Mouse (Mus musculus) forebrain, embryonic 13.5 days (tissue): ENCODE data around the gene Tmem186. TPM values are rescaled to one million over a fixed set of nuclear protein-coding genes. Genes with fewer than 3 reads are reported as not detected.

ENCODE experiments used
- ATAC-seq: fragments of 200-750 bp; cut with Nextera tagmentation; 2 replicates; pipeline ENCODE4 v1.8.0; 2017
- H3K27ac ChIP-seq: fragments of 300-500 bp; sonication (generic); 2 replicates; pipeline ENCODE4 v1.5.1; 2015; ENCODE audit warnings: inconsistent platforms, mild to moderate bottlenecking, moderate library complexity
- H3K27me3 ChIP-seq: fragments of 300-500 bp; sonication (generic); 2 replicates; pipeline ENCODE4 v1.6.1; 2015; ENCODE audit warnings: mild to moderate bottlenecking, inconsistent platforms
- H3K36me3 ChIP-seq: fragments of 300-500 bp; sonication (generic); 2 replicates; pipeline ENCODE4 v1.6.1; 2015; ENCODE audit warnings: mild to moderate bottlenecking, inconsistent platforms; ENCODE audit not compliant: poor library complexity, severe bottlenecking
- H3K4me1 ChIP-seq: fragments of 300-500 bp; sonication (generic); 2 replicates; pipeline ENCODE4 v1.6.1; 2015; ENCODE audit warnings: inconsistent platforms
- H3K4me2 ChIP-seq: fragments of 300-500 bp; sonication (generic); 2 replicates; pipeline ENCODE4 v1.6.1; 2015; ENCODE audit warnings: inconsistent platforms, mild to moderate bottlenecking, moderate library complexity
- H3K4me3 ChIP-seq: fragments of 300-500 bp; sonication (generic); 2 replicates; pipeline ENCODE4 v1.5.1; 2015; ENCODE audit warnings: mild to moderate bottlenecking, inconsistent platforms
- H3K9ac ChIP-seq: fragments of 300-500 bp; sonication (generic); 2 replicates; pipeline ENCODE4 v1.6.1; 2015; ENCODE audit warnings: mild to moderate bottlenecking, inconsistent platforms
- H3K9me3 ChIP-seq: fragments of 300-500 bp; sonication (generic); replicated peaks from 2 replicates; pipeline ENCODE4 v1.6.1; 2016; ENCODE audit warnings: inconsistent platforms
- WGBS: fragments of 180-500 bp; shearing (Covaris S2); methylation state at CpG from one replicate; pipeline ENCODE4 v1.1.7; 2015; 5-methylcytosine and 5-hydroxymethylcytosine counted together
- microRNA-seq: library from miRNA; unstranded; fragments of <30 nt; microRNA quantifications from one replicate; pipeline ENCODE4, GENCODE M21; 2016
- polyA plus RNA-seq: library from polyadenylated mRNA; unstranded; fragments of >200 nt; fragmentation: Nextera tagmentation; extraction: Ambion mirVana; gene quantifications from 2 replicates; pipeline ENCODE4 v1.2.1, GENCODE M21; 2015

Tmem186 gene
- polyA plus RNA-seq, 1 experiment from 2014 or later, result 22.9 TPM

- Histone ChIP-seq H3K27ac (no peak overlapping the region), H3K9ac (no peak overlapping the region), H3K27me3 (peaks cover 3% of the 10 kb centered on the region; the same call in 1 of the 2 replicates), H3K4me1 (no peaks in the 10 kb centered on the region), H3K4me2 (no peak overlapping the region), H3K4me3 (no peak overlapping the region), H3K36me3 (no peaks in the 10 kb centered on the region), H3K9me3 (no peaks in the 10 kb centered on the region)
- 62% methylated on average over 4 of the region's 4 CpGs for WGBS
- ATAC-seq, result peak; percentile 81
These were observed 42.1 kb downstream of the Tmem186 start for GRCm38 (mm10) chr16:8595411-8595810.

- Histone ChIP-seq H3K27me3 (no peaks in the 10 kb centered on the region), H3K27ac (no peak overlapping the region), H3K4me1 (no peaks in the 10 kb centered on the region; the same call in 1 of the 2 replicates), H3K9me3 (no peaks in the 10 kb centered on the region), H3K4me2 (no peak overlapping the region), H3K9ac (no peak overlapping the region), H3K36me3 (peaks cover 43% of the 10 kb centered on the region), H3K4me3 (no peak overlapping the region)
- 80% methylated on average over 5 of the region's 5 CpGs for WGBS
- ATAC-seq, result no peak
These were observed 52.5 kb downstream of the Tmem186 start for GRCm38 (mm10) chr16:8585056-8585455.

GRCm38 (mm10) chr16:8584248-8584647 is 53.3 kb downstream of the Tmem186 start:
- no peaks in the 10 kb centered on the region for H3K27me3 ChIP-seq
- no peak for ATAC-seq
- H3K4me2 ChIP-seq, result no peak overlapping the region
- H3K4me3 ChIP-seq, result no peak overlapping the region
- H3K9me3 ChIP-seq, result no peaks in the 10 kb centered on the region
- H3K4me1 ChIP-seq, result no peaks in the 10 kb centered on the region; the same call in 1 of the 2 replicates
- 73% methylated on average over 1 of the region's 1 CpGs for WGBS
- H3K9ac ChIP-seq, result no peak overlapping the region
- no peak overlapping the region for H3K27ac ChIP-seq
- peaks cover 34% of the 10 kb centered on the region for H3K36me3 ChIP-seq

Small RNAs within 50 kb of the gene (microRNA-seq; reads per million reads assigned to microRNA genes)
- gene Gm22137, result not detected

Other genes starting within 250 kb of the Tmem186 start
- not detected in 2 replicates for gene Tmem114, start 212.6 kb downstream of the Tmem186 start, polyA plus RNA-seq
- gene Mettl22, start 166.9 kb downstream of the Tmem186 start, polyA plus RNA-seq, result 28.9 and 31.6 TPM in 2 replicates
- gene Abat, start 124.3 kb downstream of the Tmem186 start, polyA plus RNA-seq, result 42.7 and 47.7 TPM in 2 replicates
- gene Pmm2, start within 50 bp of the Tmem186 start, polyA plus RNA-seq, result 50.8 and 55.3 TPM in 2 replicates
- 190 and 211 TPM in 2 replicates for gene Carhsp1, start 34.4 kb upstream of the Tmem186 start, polyA plus RNA-seq
- gene Gm5767, start 43.1 kb upstream of the Tmem186 start, polyA plus RNA-seq, result not detected in 2 replicates
- gene Usp7, start 154.6 kb upstream of the Tmem186 start, polyA plus RNA-seq, result 29.6 and 42.3 TPM in 2 replicates
- gene 1810013L24Rik, start 192.4 kb upstream of the Tmem186 start, polyA plus RNA-seq, result 26.3 and 27.4 TPM in 2 replicates